Mouse (Mus musculus) myocyte (in vitro differentiated cells): ENCODE measurements around the gene Stra6.

Source experiments
- MAX ChIP-seq: IDR thresholded peaks from one replicate; pipeline ENCODE4 v1.6.1; 2011; ENCODE audit warnings: low read depth, mild to moderate bottlenecking, control low read depth
- POLR2A ChIP-seq: IDR thresholded peaks from one replicate; pipeline ENCODE4 v1.6.1; 2011; ENCODE audit warnings: low read depth, mild to moderate bottlenecking, control low read depth, moderate library complexity; ENCODE audit not compliant: insufficient read length
- REST ChIP-seq: IDR thresholded peaks from one replicate; pipeline ENCODE4 v1.6.1; 2011; ENCODE audit warnings: mild to moderate bottlenecking, control low read depth, moderate library complexity; ENCODE audit not compliant: insufficient read depth, insufficient read length

DNA sequence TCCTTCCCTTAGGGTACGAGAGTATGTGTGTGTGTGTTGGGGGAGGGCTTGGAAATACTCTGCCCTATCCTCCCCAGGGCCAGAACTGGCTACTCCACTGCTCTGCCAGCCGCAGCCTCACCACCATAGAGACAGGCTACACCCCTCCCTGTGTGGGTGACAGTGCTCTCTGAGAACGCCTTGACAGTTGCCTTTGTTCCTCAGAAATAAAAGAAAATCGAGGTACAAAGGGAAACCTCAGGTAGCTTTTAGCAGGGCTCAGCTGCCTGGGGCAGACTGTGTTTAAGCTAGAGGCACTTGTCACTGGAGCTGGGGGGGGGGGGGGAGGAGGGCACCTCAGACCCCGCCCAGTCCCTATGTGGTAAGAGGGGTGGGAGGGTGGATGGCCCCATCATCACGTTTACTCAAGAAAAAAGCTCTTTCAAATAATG, 48.7 kb downstream of the Stra6 start:
- TF ChIP-seq REST (no peak), MAX (no peak), POLR2A (no peak)
